Mouse (Mus musculus) CH12.LX (cell line): ENCODE measurements around the gene Nuak2. TPM values are rescaled to one million over a fixed set of nuclear protein-coding genes. Genes with fewer than 3 reads are reported as not detected.

Experiments used
- DNase-seq: peaks from one replicate; pipeline ENCODE4 v3.0.0-alpha.2; 2013; ENCODE audit errors: extremely low read depth
- H3K27ac ChIP-seq: 2 replicates; pipeline ENCODE4 v1.5.1; 2012; ENCODE audit warnings: low read depth, mild to moderate bottlenecking, control low read depth, moderate library complexity; ENCODE audit not compliant: insufficient read depth
- H3K27me3 ChIP-seq: replicated peaks from 2 replicates; pipeline ENCODE3; 2012; ENCODE audit warnings: inconsistent platforms
- H3K36me3 ChIP-seq, 2 experiments: replicated peaks in 1 of 2; 2 replicates each; pipeline versions ENCODE3 to v1.6.1; 2012; ENCODE audit warnings: inconsistent platforms in 1 of 2, low read length in 1 of 2, mild to moderate bottlenecking in 1 of 2, mixed read lengths in 1 of 2, moderate library complexity in 1 of 2; ENCODE audit not compliant: control insufficient read depth in 1 of 2, insufficient read depth in 1 of 2
- H3K4me1 ChIP-seq, 2 experiments: 2 replicates each; pipeline ENCODE4 v1.6.1; 2012; ENCODE audit warnings: inconsistent platforms in 1 of 2, moderate library complexity in 1 of 2; ENCODE audit not compliant: insufficient read depth in 2 of 2, control insufficient read depth in 1 of 2
- H3K4me2 ChIP-seq: 2 replicates; pipeline ENCODE4 v1.6.1; 2012; ENCODE audit warnings: low read depth, mild to moderate bottlenecking, control low read depth; ENCODE audit not compliant: poor library complexity, insufficient read depth, severe bottlenecking
- H3K4me3 ChIP-seq, 3 experiments: fragments of 150-350 bp in 1 of 3; sonication (generic) in 1 of 3; replicated peaks in 1 of 3; 2 replicates each; pipeline versions ENCODE3 to v1.5.1; 2011 to 2012; ENCODE audit warnings: low read depth in 2 of 3, low read length in 2 of 3, mild to moderate bottlenecking in 2 of 3, moderate library complexity in 2 of 3, control low read depth in 1 of 3, improper control_type of control experiment in 1 of 3, inconsistent platforms in 1 of 3, mixed read lengths in 1 of 3; ENCODE audit not compliant: poor library complexity in 1 of 3
- H3K79me2 ChIP-seq: replicated peaks from 2 replicates; pipeline ENCODE4 v1.6.1; 2012; ENCODE audit warnings: mild to moderate bottlenecking, moderate library complexity; ENCODE audit not compliant: control insufficient read depth, poor library complexity, insufficient read depth, severe bottlenecking; ENCODE audit errors: extremely low read depth
- H3K9ac ChIP-seq: 2 replicates; pipeline ENCODE4 v1.6.1; 2012; ENCODE audit warnings: low read depth, mild to moderate bottlenecking, control low read depth, moderate library complexity; ENCODE audit not compliant: insufficient read depth
- H3K9me3 ChIP-seq: replicated peaks from 2 replicates; pipeline ENCODE3; 2012; ENCODE audit warnings: low read length, inconsistent platforms, mixed read lengths
- IRF4 ChIP-seq: IDR thresholded peaks from 2 replicates; pipeline ENCODE4 v1.6.1; 2014; ENCODE audit warnings: low read depth, mild to moderate bottlenecking, inconsistent platforms, low read length, improper control_type of control experiment
- JUN ChIP-seq: IDR thresholded peaks from 2 replicates; pipeline ENCODE4 v1.6.1; 2011; ENCODE audit warnings: low read depth, mild to moderate bottlenecking, low read length, improper control_type of control experiment, moderate library complexity; ENCODE audit not compliant: insufficient read depth
- KAT2A ChIP-seq: IDR thresholded peaks from 2 replicates; pipeline ENCODE4 v1.6.1; 2012; ENCODE audit warnings: low read length, improper control_type of control experiment, inconsistent platforms; ENCODE audit not compliant: insufficient replicate concordance
- MAFK ChIP-seq: IDR thresholded peaks from 2 replicates; pipeline ENCODE4 v1.6.1; 2011; ENCODE audit warnings: low read length, improper control_type of control experiment; ENCODE audit not compliant: insufficient replicate concordance
- MYC ChIP-seq: IDR thresholded peaks from 2 replicates; pipeline ENCODE4 v1.6.1; 2011; ENCODE audit warnings: low read depth, mild to moderate bottlenecking, improper control_type of control experiment, low read length
- NRF1 ChIP-seq: IDR thresholded peaks from 2 replicates; pipeline ENCODE4 v1.6.1; 2014; ENCODE audit warnings: low read depth, mild to moderate bottlenecking, inconsistent platforms, low read length, improper control_type of control experiment, moderate library complexity
- SMC3 ChIP-seq: IDR thresholded peaks from 2 replicates; pipeline ENCODE4 v1.6.1; 2011; ENCODE audit warnings: low read depth, low read length, improper control_type of control experiment
- ZKSCAN1 ChIP-seq: IDR thresholded peaks from 2 replicates; pipeline ENCODE4 v1.6.1; 2012; ENCODE audit warnings: low read depth, inconsistent platforms, low read length, improper control_type of control experiment, borderline replicate concordance
- dilution Hi-C: fragments of 300-500 bp; cut with MboI; formaldehyde crosslinking; loops from 2 replicates; pipeline ENCODE4 v1.14.3; 2020; ENCODE audit warnings: low sequenced_read_pairs; ENCODE audit not compliant: extremely low pct_unique_long_range_greater_than_20kb, extremely low pct_ligation_motif_present
- in situ Hi-C: fragments of 300-500 bp; cut with MboI; formaldehyde crosslinking; loops from 3 replicates; pipeline ENCODE4 v1.14.3; 2019; ENCODE audit warnings: low sequenced_read_pairs, low pct_ligation_motif_present, low pct_unique_long_range_greater_than_20kb, mixed read lengths
- polyA plus RNA-seq: library from polyadenylated mRNA; unstranded; fragments of >175 nt; gene quantifications from 2 replicates; pipeline ENCODE4 v1.2.1, GENCODE M21; 2012; ENCODE audit warnings: low read depth; ENCODE audit not compliant: insufficient read length
- total RNA-seq, 2 experiments: library from RNA; depleted of rRNA; stranded (reverse); fragments of 300-350 nt in 1 of 2; fragments of >200 nt in 1 of 2; gene quantifications; 2 replicates each; pipeline ENCODE4 v1.2.3; 2012 to 2014

Nuak2 gene
- total and polyA plus RNA-seq, 3 experiments, result 0.30 TPM; not detected in 2

DNA sequence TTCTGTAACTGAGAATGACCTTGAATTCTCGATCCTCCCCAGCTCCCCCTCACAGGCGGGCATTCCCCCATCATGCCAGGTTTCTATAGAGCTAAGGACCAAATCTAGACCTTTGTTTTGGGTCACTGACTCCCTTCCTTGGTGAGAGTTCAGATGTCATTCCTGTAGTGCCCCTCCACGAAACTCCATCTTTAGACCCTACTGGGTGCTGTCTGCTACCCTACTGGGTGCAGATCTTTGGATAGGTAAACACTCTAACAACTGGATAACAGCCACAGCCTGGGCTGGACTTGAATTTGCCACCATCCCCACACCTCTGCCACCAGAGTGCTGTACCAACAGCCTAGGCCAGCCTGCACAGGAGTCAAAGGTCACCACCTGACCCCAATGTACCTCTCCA, 26.6 kb downstream of the Nuak2 start:
- Histone ChIP-seq H3K27me3 (no peaks in the 10 kb centered on the region), H3K4me3 (peak overlapping the region; percentile 31 to 59 (median 51)), H3K9me3 (no peaks in the 10 kb centered on the region), H3K27ac (peak overlapping the region; percentile 82), H3K79me2 (no peaks in the 10 kb centered on the region), H3K36me3 (peaks cover 9 to 32% of the 10 kb centered on the region in 2 experiments), H3K4me1 (peaks cover 21 to 62% of the 10 kb centered on the region in 2 experiments)
- in situ Hi-C loops (no loop called here), dilution Hi-C loops (no loop called here)
- peak; percentile 20 for DNase-seq
- TF ChIP-seq MAFK (no peak), NRF1 (no peak), ZKSCAN1 (peak; percentile 98)
- TF ChIP-seq, all 38 proteins: peak for 1
- H3K9ac ChIP-seq, result peak overlapping the region; percentile 42
- H3K4me2 ChIP-seq, result peak overlapping the region; percentile 84

DNA sequence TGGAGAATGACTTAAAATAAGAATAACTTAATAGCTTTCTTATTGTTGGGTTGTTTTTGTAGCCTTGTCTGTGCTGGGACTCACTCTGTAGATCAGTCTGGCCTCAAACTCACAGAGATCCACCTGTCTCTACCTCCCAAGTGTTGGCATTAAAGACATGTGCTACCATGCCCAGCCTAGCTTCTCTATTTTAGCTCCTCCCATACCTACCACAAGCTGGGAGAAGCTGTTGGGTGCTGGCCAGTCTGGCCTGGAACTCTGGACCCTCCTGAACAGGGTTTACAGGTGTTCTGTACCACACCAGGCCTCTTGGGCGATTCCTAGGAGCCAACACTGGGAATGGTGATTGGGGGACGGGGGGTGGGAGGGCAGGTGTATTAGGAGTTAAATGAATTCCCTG, 27.3 kb downstream of the Nuak2 start:
- TF ChIP-seq KAT2A, result no peak
- peak; percentile 46; the same call in 1 of the 2 replicates for TF ChIP-seq MYC
- Histone ChIP-seq H3K9me3 (no peaks in the 10 kb centered on the region), H3K79me2 (no peaks in the 10 kb centered on the region), H3K4me1 (peaks cover 21 to 60% of the 10 kb centered on the region in 2 experiments), H3K4me3 (peak overlapping the region in 2 of 3 experiments; percentile 23 to 44), H3K9ac (peak overlapping the region; percentile 36; the same call in 1 of the 2 replicates), H3K27me3 (no peaks in the 10 kb centered on the region), H3K27ac (peak overlapping the region; percentile 49), H3K4me2 (peak overlapping the region; percentile 86), H3K36me3 (peaks cover 9 to 39% of the 10 kb centered on the region in 2 experiments)
- in situ Hi-C loops (no loop called here), dilution Hi-C loops (no loop called here)
- DNase-seq, result peak; percentile 48

DNA sequence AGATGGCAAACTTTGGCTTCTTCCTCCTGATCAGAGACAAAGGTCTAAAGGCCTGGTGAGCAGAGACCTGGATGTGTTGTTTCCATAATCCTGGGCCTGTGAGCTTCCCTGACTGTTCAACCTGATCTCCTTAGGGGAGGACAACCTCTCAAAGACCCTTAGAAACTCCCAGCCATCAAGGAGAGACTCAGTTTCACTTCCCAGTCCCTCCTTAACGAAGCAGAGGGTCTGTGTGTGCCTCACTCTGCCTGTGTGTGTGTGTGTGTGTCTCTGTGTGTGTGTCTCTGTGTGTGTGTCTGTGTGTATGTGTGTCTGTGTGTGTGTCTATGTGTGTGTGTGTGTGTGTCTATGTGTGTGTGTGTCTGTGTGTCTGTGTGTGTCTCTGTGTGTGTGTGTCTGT, 27.7 kb downstream of the Nuak2 start:
- peak; percentile 28 for DNase-seq
- peak overlapping the region; percentile 10 to 44 (median 44) for H3K4me3 ChIP-seq
- H3K36me3 ChIP-seq, result peaks cover 9 to 43% of the 10 kb centered on the region in 2 experiments
- TF ChIP-seq IRF4, result peak; percentile 25; the same call in 1 of the 2 replicates
- TF ChIP-seq SMC3, result no peak
- no peak for TF ChIP-seq JUN
- TF ChIP-seq, all 38 proteins: peak for 1
- in situ Hi-C loops (no loop called here), dilution Hi-C loops (no loop called here)
- Histone ChIP-seq H3K27me3 (no peaks in the 10 kb centered on the region), H3K9me3 (no peaks in the 10 kb centered on the region), H3K9ac (peak overlapping the region; percentile 36; the same call in 1 of the 2 replicates), H3K79me2 (no peaks in the 10 kb centered on the region), H3K4me1 (peaks cover 21 to 57% of the 10 kb centered on the region in 2 experiments), H3K27ac (peak overlapping the region; percentile 49), H3K4me2 (peak overlapping the region; percentile 86)
